Mouse (Mus musculus) lung, embryonic 15.5 days (tissue): ENCODE measurements at regions not wholly inside any gene's neighbourhood (a gene's known extent, or its start where the extent isn't known, plus 50 kb on each side); places are given as distances from the start of the nearest gene placed in this dataset.
A peak's percentile ranks its signal among the peaks of the same experiment; 100 is the strongest.

Source experiments
- ATAC-seq: fragments of 200-750 bp; cut with Nextera tagmentation; 2 replicates; pipeline ENCODE4 v1.8.0; 2017; ENCODE audit warnings: moderate number of reproducible peaks, borderline replicate concordance; ENCODE audit not compliant: low FRiP score, low TSS enrichment; ENCODE audit errors: extremely low read depth
- H3K27ac ChIP-seq: fragments of 300-500 bp; sonication (generic); 2 replicates; pipeline ENCODE4 v1.5.1; 2015; ENCODE audit warnings: moderate library complexity, mild to moderate bottlenecking, inconsistent platforms
- H3K27me3 ChIP-seq: fragments of 300-500 bp; sonication (generic); 2 replicates; pipeline ENCODE4 v1.6.1; 2015; ENCODE audit warnings: inconsistent platforms
- H3K36me3 ChIP-seq: fragments of 300-500 bp; sonication (generic); 2 replicates; pipeline ENCODE4 v1.6.1; 2015; ENCODE audit warnings: inconsistent platforms
- H3K4me1 ChIP-seq: fragments of 300-500 bp; sonication (generic); 2 replicates; pipeline ENCODE4 v1.6.1; 2015; ENCODE audit warnings: inconsistent platforms
- H3K4me2 ChIP-seq: fragments of 300-500 bp; sonication (generic); 2 replicates; pipeline ENCODE4 v1.6.1; 2015; ENCODE audit warnings: inconsistent platforms, mild to moderate bottlenecking, moderate library complexity
- H3K4me3 ChIP-seq: fragments of 300-500 bp; sonication (generic); 2 replicates; pipeline ENCODE4 v1.5.1; 2015; ENCODE audit warnings: mild to moderate bottlenecking, inconsistent platforms
- H3K9ac ChIP-seq: fragments of 300-500 bp; sonication (generic); 2 replicates; pipeline ENCODE4 v1.6.1; 2015; ENCODE audit warnings: inconsistent platforms
- H3K9me3 ChIP-seq: fragments of 300-500 bp; sonication (generic); 2 replicates; pipeline ENCODE4 v1.6.1; 2016; ENCODE audit warnings: inconsistent platforms
- WGBS: fragments of 180-500 bp; shearing (Covaris S2); methylation state at CpG from one replicate; pipeline ENCODE4 v1.1.7; 2015; 5-methylcytosine and 5-hydroxymethylcytosine counted together

GRCm38 (mm10) chr3:41202895-41203294, 120.0 kb upstream of the Pgrmc2 start:
- Histone ChIP-seq H3K27ac (no peak overlapping the region), H3K4me3 (no peak overlapping the region), H3K27me3 (no peaks in the 10 kb centered on the region), H3K4me1 (no peaks in the 10 kb centered on the region), H3K9me3 (no peaks in the 10 kb centered on the region), H3K36me3 (no peaks in the 10 kb centered on the region), H3K9ac (no peak overlapping the region), H3K4me2 (no peak overlapping the region; the same call in 1 of the 2 replicates)
- 24% methylated on average over 13 of the region's 13 CpGs for WGBS
- ATAC-seq, result no peak

DNA sequence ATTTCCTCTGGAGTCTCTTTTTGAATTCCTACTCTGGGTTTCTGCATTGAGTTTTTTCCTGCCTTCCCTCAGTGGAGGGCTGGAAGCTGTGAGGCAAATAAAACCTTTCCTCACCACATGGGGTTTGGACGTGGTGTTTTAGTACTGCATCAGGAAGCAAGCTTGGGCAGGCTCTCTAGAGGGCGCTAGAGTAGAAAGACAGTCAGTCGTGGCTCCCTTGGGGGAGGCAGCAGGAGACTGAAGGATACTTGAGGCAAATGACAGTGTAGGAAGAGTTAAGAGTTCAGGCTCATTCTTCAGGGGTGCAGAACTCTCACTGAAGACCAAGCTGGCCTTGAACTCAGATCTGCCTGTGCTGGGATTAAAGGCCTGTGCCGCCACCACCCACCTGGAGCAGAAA, 118.9 kb upstream of the Pgrmc2 start:
- H3K36me3 ChIP-seq, result no peaks in the 10 kb centered on the region
- no peaks in the 10 kb centered on the region for H3K27me3 ChIP-seq
- no peaks in the 10 kb centered on the region for H3K9me3 ChIP-seq
- no peaks in the 10 kb centered on the region for H3K4me1 ChIP-seq
- H3K9ac ChIP-seq, result no peak overlapping the region
- H3K4me2 ChIP-seq, result no peak overlapping the region
- H3K4me3 ChIP-seq, result no peak overlapping the region
- no peak overlapping the region for H3K27ac ChIP-seq
- ATAC-seq, result no peak
- 39% methylated on average over 4 of the region's 4 CpGs for WGBS

DNA sequence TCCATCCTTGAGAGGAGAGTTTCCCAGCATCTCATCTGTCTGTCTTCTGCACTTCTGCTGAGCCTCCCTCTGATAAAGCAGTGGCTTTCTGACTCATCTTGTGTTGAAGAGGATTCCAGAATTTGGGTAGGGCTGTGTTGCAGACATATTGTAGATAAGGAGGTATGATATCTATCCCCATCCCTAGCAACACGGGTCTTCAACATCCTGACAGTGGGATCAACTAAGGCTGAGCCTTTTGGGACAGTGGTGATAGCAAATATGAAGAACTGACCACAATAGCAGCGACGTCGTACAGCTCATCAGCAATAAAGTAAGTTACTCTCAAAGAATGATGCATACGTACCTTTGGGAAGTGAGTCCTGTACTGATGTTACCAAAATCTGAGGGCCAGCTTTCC, 117.2 kb upstream of the Pgrmc2 start:
- H3K4me3 ChIP-seq, result no peak overlapping the region
- H3K4me1 ChIP-seq, result peaks cover 4% of the 10 kb centered on the region; the same call in 1 of the 2 replicates
- H3K36me3 ChIP-seq, result no peaks in the 10 kb centered on the region
- H3K27me3 ChIP-seq, result no peaks in the 10 kb centered on the region
- H3K4me2 ChIP-seq, result no peak overlapping the region
- no peak overlapping the region for H3K27ac ChIP-seq
- no peaks in the 10 kb centered on the region for H3K9me3 ChIP-seq
- no peak for ATAC-seq
- H3K9ac ChIP-seq, result no peak overlapping the region
- WGBS, result 78% methylated on average over 5 of the region's 5 CpGs

DNA sequence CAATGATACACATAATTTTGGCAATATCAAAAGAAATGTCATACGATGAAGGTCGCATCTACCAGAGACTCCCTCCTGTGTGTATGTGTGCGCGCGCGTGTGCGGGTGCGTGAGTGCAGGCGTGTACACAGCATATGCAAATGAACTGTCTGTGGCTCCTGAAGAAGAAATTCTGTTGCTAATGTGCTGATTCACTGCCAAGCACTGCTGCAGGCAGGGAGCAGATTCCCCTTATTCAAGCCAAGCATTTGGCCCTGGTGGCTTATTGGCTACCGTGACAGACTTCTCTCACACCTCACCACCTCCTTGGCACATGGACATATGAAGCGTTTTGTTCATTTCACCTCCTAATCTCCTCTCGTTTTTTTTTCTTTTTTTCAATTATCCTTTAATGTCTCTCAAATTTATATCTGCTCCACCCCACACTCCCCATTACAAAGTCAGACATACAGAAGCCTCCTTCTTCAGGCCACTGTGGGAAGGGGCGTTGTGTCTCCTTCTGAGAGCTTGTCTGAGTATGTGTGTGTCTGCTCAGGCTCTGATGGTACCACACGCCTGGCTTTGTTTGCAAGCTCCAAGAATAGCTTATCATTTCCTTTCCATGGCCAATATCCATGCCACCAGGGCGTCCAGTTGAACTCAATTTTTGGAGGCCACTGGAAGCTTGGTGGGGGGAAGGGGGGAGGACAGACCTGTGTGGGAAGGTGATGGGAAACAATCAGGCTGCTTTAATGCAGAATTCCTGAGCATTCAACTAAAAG, 115.5 kb upstream of the Pgrmc2 start:
- peaks cover 10% of the 10 kb centered on the region; the same call in 1 of the 2 replicates for H3K4me1 ChIP-seq
- H3K9ac ChIP-seq, result no peak overlapping the region
- H3K4me2 ChIP-seq, result no peak overlapping the region
- H3K9me3 ChIP-seq, result no peaks in the 10 kb centered on the region
- no peak for ATAC-seq
- no peaks in the 10 kb centered on the region for H3K27me3 ChIP-seq
- WGBS, result 63% methylated on average over 15 of the region's 15 CpGs
- H3K4me3 ChIP-seq, result no peak overlapping the region
- H3K27ac ChIP-seq, result no peak overlapping the region
- no peaks in the 10 kb centered on the region for H3K36me3 ChIP-seq

DNA sequence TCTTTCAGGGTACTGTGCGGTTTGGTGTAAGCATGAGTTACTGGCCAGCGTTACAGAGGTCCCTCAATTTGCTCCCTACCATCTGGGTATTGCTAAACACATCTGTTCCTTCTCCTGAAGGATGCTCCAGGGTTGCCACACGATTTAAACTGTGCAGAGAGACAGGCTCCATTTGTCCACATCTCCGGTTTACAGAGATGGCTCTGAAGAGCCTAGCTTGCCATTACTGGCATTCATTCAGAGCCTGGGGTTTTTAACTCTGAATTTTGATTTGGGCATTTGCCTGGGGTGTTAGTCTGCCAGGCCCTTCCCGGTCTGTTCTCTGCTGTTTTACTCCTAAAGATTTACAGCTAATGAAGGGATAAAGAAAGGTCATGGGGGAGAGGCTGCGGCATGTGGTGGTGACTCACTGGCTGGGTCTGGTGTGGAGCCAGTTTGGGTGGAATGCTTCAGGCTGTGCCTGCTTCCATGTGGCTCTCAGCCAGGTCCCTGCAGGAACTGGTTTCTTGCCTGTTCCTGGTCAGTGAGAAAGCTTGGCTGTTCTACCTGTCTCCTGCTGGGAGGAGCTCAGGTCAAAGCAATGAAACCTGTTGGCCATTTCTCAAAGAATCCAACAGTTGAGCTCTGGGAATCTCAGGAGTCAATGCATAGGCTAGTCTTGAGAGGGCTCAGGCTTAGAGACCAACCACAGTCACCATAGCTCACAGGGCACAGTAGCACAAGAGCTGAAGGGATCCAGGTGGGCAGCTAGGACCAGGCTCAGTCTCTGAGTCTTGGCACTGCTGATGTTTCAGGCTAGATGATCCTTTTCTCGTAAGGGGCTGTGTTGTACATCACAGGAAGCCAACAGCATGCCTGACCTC, 112.5 kb upstream of the Pgrmc2 start:
- H3K27me3 ChIP-seq, result no peaks in the 10 kb centered on the region
- no peaks in the 10 kb centered on the region for H3K9me3 ChIP-seq
- H3K36me3 ChIP-seq, result no peaks in the 10 kb centered on the region
- H3K9ac ChIP-seq, result no peak overlapping the region
- H3K4me3 ChIP-seq, result no peak overlapping the region
- ATAC-seq, result peak; percentile 42; the same call in 1 of the 2 replicates
- peaks cover 10% of the 10 kb centered on the region; the same call in 1 of the 2 replicates for H3K4me1 ChIP-seq
- H3K4me2 ChIP-seq, result no peak overlapping the region
- WGBS, result 57% methylated on average over 7 of the region's 7 CpGs
- no peak overlapping the region for H3K27ac ChIP-seq

DNA sequence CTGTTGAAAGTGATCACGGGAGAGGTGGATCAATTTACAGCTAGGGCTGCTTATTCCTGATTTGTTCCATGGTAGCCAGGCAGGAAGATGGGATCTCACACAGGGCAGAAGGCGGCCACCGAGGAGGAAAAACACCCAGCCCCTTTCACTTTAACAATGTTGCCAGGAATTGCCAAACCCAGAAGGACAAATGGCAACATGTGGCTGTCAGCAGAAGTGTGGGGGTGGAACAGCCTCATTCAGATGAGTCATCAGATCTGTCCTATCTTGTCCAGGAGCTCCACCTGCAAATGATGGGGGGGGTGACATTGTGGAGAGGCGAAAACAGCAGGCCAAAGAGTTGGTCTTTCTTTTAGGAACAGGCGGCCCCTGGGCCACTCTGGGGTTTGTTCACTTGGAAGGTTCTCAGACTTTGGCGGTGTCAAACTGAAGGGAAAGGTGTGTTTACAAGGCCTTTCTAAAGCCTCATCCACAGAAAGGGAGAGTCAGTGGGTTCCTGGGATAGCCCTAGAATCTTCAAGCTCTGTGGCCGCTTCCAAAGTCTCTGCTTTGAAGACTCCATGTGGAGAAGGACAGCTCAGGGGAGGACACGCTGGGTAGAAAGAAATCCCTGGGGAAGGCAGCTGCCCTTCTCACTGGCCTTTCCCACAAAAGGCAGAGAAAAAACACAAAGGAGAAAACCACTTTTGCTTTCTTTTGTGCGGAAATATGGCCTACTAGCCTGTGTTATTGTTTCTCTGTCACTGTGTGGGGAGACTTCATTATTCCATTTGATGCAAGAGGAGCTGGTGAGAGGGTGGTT, 111.7 kb upstream of the Pgrmc2 start:
- Histone ChIP-seq H3K36me3 (no peaks in the 10 kb centered on the region), H3K4me3 (no peak overlapping the region), H3K4me1 (peaks cover 10% of the 10 kb centered on the region; the same call in 1 of the 2 replicates), H3K9ac (no peak overlapping the region), H3K9me3 (no peaks in the 10 kb centered on the region), H3K27me3 (no peaks in the 10 kb centered on the region), H3K4me2 (no peak overlapping the region), H3K27ac (no peak overlapping the region)
- ATAC-seq, result no peak
- 77% methylated on average over 9 of the region's 9 CpGs for WGBS

GRCm38 (mm10) chr3:41185305-41186097, 102.7 kb upstream of the Pgrmc2 start:
- Histone ChIP-seq H3K4me3 (no peak overlapping the region), H3K27me3 (peaks cover 8% of the 10 kb centered on the region; the same call in 1 of the 2 replicates), H3K4me1 (peaks cover 9% of the 10 kb centered on the region; the same call in 1 of the 2 replicates), H3K9ac (no peak overlapping the region), H3K9me3 (no peaks in the 10 kb centered on the region), H3K4me2 (no peak overlapping the region), H3K36me3 (no peaks in the 10 kb centered on the region), H3K27ac (no peak overlapping the region)
- ATAC-seq, result no peak
- 51% methylated on average over 10 of the region's 10 CpGs for WGBS

DNA sequence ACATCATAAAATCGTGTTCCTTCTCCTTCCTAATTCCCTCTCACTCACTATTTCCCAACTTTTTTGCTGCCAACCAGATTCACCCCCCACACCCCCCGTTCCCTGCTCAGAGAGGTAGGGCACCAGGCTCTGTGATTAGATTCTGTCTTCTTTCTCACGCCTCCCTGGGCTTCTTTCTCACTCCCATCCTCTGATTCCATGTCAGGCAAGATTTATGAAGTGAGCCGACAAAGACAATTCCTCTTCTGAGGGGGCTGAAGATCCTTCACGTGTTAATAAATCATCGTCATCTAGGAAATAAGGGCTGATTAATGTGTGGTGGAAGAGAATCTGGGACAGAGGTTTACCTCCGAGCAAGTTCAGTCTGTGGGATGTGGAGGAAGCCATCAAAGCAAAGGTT, 101.5 kb upstream of the Pgrmc2 start:
- Histone ChIP-seq H3K27me3 (peaks cover 8% of the 10 kb centered on the region; the same call in 1 of the 2 replicates), H3K4me2 (no peak overlapping the region), H3K36me3 (no peaks in the 10 kb centered on the region), H3K9ac (no peak overlapping the region), H3K4me1 (peaks cover 9% of the 10 kb centered on the region; the same call in 1 of the 2 replicates), H3K27ac (no peak overlapping the region), H3K9me3 (no peaks in the 10 kb centered on the region), H3K4me3 (no peak overlapping the region)
- no peak for ATAC-seq
- whole genome bisulfite sequencing, result 37% methylated on average over 7 of the region's 7 CpGs

GRCm38 (mm10) chr3:41182900-41183595, 100.2 kb upstream of the Pgrmc2 start:
- H3K4me1 ChIP-seq, result peaks cover 9% of the 10 kb centered on the region; the same call in 1 of the 2 replicates
- no peak overlapping the region for H3K9ac ChIP-seq
- H3K27ac ChIP-seq, result no peak overlapping the region
- H3K4me3 ChIP-seq, result no peak overlapping the region
- WGBS, result 50% methylated on average over 10 of the region's 10 CpGs
- H3K36me3 ChIP-seq, result no peaks in the 10 kb centered on the region
- peaks cover 8% of the 10 kb centered on the region; the same call in 1 of the 2 replicates for H3K27me3 ChIP-seq
- no peak overlapping the region for H3K4me2 ChIP-seq
- no peak for ATAC-seq
- no peaks in the 10 kb centered on the region for H3K9me3 ChIP-seq

GRCm38 (mm10) chr3:41182036-41182899, 99.4 kb upstream of the Pgrmc2 start:
- Histone ChIP-seq H3K9ac (no peak overlapping the region), H3K4me1 (peaks cover 9% of the 10 kb centered on the region; the same call in 1 of the 2 replicates), H3K4me2 (no peak overlapping the region), H3K27ac (no peak overlapping the region), H3K27me3 (peaks cover 8% of the 10 kb centered on the region; the same call in 1 of the 2 replicates), H3K9me3 (no peaks in the 10 kb centered on the region), H3K36me3 (no peaks in the 10 kb centered on the region), H3K4me3 (no peak overlapping the region)
- ATAC-seq, result peak; percentile 68; the same call in 1 of the 2 replicates
- 44% methylated on average over 15 of the region's 15 CpGs for WGBS
